Mouse (Mus musculus): ENCODE data around the gene Kat2b.

DNA sequence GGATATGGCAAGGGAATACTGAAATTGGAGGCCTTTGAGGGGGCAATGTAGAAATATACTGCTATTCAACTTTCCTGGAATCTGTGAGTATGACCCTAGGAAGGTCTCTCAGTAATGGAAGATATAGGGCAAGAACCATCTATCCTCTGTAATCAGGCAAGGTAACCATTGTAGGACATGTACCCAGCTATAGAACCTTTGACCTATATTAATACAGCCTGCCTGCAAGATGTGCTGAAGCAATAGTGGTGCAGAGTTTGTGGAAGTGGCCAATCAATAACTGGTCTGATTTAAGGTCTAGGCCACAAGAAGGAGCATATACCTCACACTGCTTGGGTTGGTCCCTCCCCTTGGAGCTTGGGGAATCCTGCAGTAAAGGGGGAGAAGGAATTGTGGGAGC lies 46.2 kb upstream of the Kat2b start:
- no peak for TF ChIP-seq POLR2A (IDR thresholded peaks at IDR 0.05; ENCODE audit: borderline replicate concordance, extremely low read depth, low read depth, low read length)
- no peak for TF ChIP-seq CTCF (IDR thresholded peaks at IDR 0.05; ENCODE audit: insufficient read depth, low read length)

Measured in lung, adult 2 months (tissue).